Mouse (Mus musculus) heart, adult 9 months (tissue): ENCODE data around the gene Mag.
"Not testable (repeated sequence)": the region's sequence is repeated elsewhere in the genome, so short reads cannot be mapped to it uniquely, and the experiment has no call there.

Experiments used
- DNase-seq, 2 experiments: peaks; one replicate each; pipeline ENCODE4 v3.0.0; 2022; ENCODE audit warnings: low spot score in 2 of 2

The Mag gene

GRCm38 (mm10) chr7:30914732-30915131 lies at the start of gene Mag:
TSS of gene Mag (minus strand) at chr7:30914873.
- DNase-seq: no peak

- no peak for DNase-seq
These were observed 49.7 kb upstream of the Mag start for GRCm38 (mm10) chr7:30964366-30964765.

- DNase-seq: no peak
These were observed 48.2 kb upstream of the Mag start for GRCm38 (mm10) chr7:30962862-30963261.

- no peak for DNase-seq
These were observed 45.2 kb upstream of the Mag start for GRCm38 (mm10) chr7:30959786-30960349.

GRCm38 (mm10) chr7:30958866-30959487 lies 44.3 kb upstream of the Mag start:
- no peak for DNase-seq

GRCm38 (mm10) chr7:30958109-30958865 lies 43.6 kb upstream of the Mag start:
- no peak for DNase-seq

- DNase-seq: peak; percentile 96
These were observed 42.7 kb upstream of the Mag start for GRCm38 (mm10) chr7:30957367-30957783.

- DNase-seq: peak; percentile 73 to 81
These were observed 42.2 kb upstream of the Mag start, which contains the start of gene Usf2 for GRCm38 (mm10) chr7:30956756-30957366. TSS of gene Usf2 (minus strand) at chr7:30956803.

GRCm38 (mm10) chr7:30956357-30956751 lies 41.7 kb upstream of the Mag start:
- no peak for DNase-seq

GRCm38 (mm10) chr7:30955584-30956356 lies 41.1 kb upstream of the Mag start:
- peak; percentile 86 to 89 for DNase-seq

- no peak for DNase-seq
These were observed 40.4 kb upstream of the Mag start for GRCm38 (mm10) chr7:30954971-30955520.

GRCm38 (mm10) chr7:30954036-30954435 lies 39.4 kb upstream of the Mag start:
- no peak for DNase-seq

- peak in 1 of 2 experiments; percentile 55 for DNase-seq
These were observed 38.8 kb upstream of the Mag start for GRCm38 (mm10) chr7:30953459-30953858.

GRCm38 (mm10) chr7:30952441-30953265 lies 38.0 kb upstream of the Mag start:
- no peak for DNase-seq

- DNase-seq: not testable (repeated sequence)
These were observed 35.2 kb upstream of the Mag start for GRCm38 (mm10) chr7:30949902-30950301.

- no peak for DNase-seq
These were observed 31.2 kb upstream of the Mag start for GRCm38 (mm10) chr7:30945876-30946275.

- not testable (repeated sequence) for DNase-seq
These were observed 30.8 kb upstream of the Mag start for GRCm38 (mm10) chr7:30945466-30945865.

GRCm38 (mm10) chr7:30944706-30945105 lies 30.0 kb upstream of the Mag start:
- DNase-seq: not testable (repeated sequence)

- no peak for DNase-seq
These were observed 29.4 kb upstream of the Mag start, which contains the start of gene Hamp for GRCm38 (mm10) chr7:30943909-30944635. TSS of gene Hamp (minus strand) at chr7:30944032.

- not testable (repeated sequence) for DNase-seq
These were observed 27.7 kb upstream of the Mag start for GRCm38 (mm10) chr7:30942365-30942764.
